Comparison of ENCODE assay signal across 11 mouse cellular contexts in the genomic region with DNA sequence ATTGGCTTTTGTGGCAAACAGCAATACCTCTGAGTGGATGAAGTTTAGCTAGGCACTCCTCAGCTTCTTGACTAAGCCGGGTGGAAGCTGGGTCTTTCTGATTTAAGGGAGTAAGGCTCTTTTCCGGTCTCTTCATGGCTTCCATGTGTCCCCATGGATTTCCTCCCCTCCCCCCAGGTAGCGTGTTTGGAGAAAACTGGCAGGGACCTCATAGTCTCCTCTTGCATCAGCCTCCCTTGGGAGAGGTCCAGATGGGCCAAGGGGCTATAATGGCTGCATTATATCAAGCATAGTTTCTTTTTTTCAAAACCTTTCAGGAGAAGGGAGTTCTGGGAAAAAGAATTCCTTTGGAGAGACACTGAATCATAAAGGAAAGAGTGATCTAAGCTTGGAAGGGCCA. TPM values are rescaled to one million over a fixed set of nuclear protein-coding genes. Genes with fewer than 3 reads are reported as not detected.
A peak's percentile ranks its signal among the peaks of the same experiment; 100 is the strongest.
DNase-seq lines count a peak whose midpoint lies in the region; ATAC-seq and TF ChIP-seq lines count a peak whose summit lies in the region.
"Had no signal": no experiment of that assay in that cellular context is flagged by ENCODE, and none has a peak within 500 bp of the region (broad histone marks: within the 10 kb centered on the region; RNA-seq: fewer than 3 reads in every experiment).

No protein-coding gene starts in this region.

- WGBS in kidney, postnatal 0 days, result 60% methylated on average over 3 of the region's 3 CpGs
- 72% methylated on average over 3 of the region's 3 CpGs for WGBS in heart, embryonic 10.5 days
- 73% methylated on average over 3 of the region's 3 CpGs for WGBS in liver, postnatal 0 days (ENCODE audit: insufficient replicate concordance)

- 0 out of 2 replicates have a peak, but pooled peaks have one; percentile 9 for TF ChIP-seq EP300 in liver, postnatal 0 days (IDR thresholded peaks at IDR 0.05; ENCODE audit: low read depth)

- TF ChIP-seq CTCF in kidney, postnatal 0 days (IDR thresholded peaks at IDR 0.05; ENCODE audit: low read depth), result no peak
- TF ChIP-seq CTCF in liver, postnatal 0 days (IDR thresholded peaks at IDR 0.05; ENCODE audit: low read depth), result no peak

- H3K36me3 ChIP-seq in kidney, postnatal 0 days (ENCODE audit: insufficient read depth, low read length), result no peaks in the 10 kb centered on the region
- peaks cover 31% of the 10 kb centered on the region for H3K36me3 ChIP-seq in heart, embryonic 10.5 days
- H3K36me3 ChIP-seq in liver, postnatal 0 days (replicated peaks; ENCODE audit: insufficient read depth, low read length), result no peaks in the 10 kb centered on the region
- H3K36me3 ChIP-seq: forebrain, embryonic 10.5 days had no signal

- H3K4me3 ChIP-seq in kidney, postnatal 0 days (replicated peaks; ENCODE audit: low read depth, low read length), result no peak overlapping the region
- H3K4me3 ChIP-seq in heart, embryonic 10.5 days, result no peak overlapping the region
- H3K4me3 ChIP-seq in liver, postnatal 0 days (ENCODE audit: low read depth, low read length), result no peak overlapping the region
- H3K4me3 ChIP-seq: forebrain, embryonic 10.5 days had no signal

- H3K4me2 ChIP-seq in kidney, postnatal 0 days (ENCODE audit: low read length), result no peak overlapping the region
- H3K4me2 ChIP-seq in liver, postnatal 0 days (ENCODE audit: low read depth, low read length), result no peak overlapping the region

- peak overlapping the region; percentile 42; the same call in 1 of the 2 replicates for H3K27ac ChIP-seq in kidney, postnatal 0 days
- H3K27ac ChIP-seq in heart, embryonic 10.5 days, result peak overlapping the region; percentile 78
- peak overlapping the region; percentile 30; the same call in 1 of the 2 replicates for H3K27ac ChIP-seq in liver, postnatal 0 days (ENCODE audit: low read depth)
- H3K27ac ChIP-seq: forebrain, embryonic 10.5 days had no signal

- H3K4me1 ChIP-seq in kidney, postnatal 0 days (replicated peaks; ENCODE audit: insufficient read depth, low read length), result 0 out of 2 replicates have a peak, but pooled peaks cover 12% of the 10 kb centered on the region
- H3K4me1 ChIP-seq in heart, embryonic 10.5 days, result peaks cover 66% of the 10 kb centered on the region
- H3K4me1 ChIP-seq in liver, postnatal 0 days (ENCODE audit: insufficient read depth), result peaks cover 35% of the 10 kb centered on the region

- H3K27me3 ChIP-seq in kidney, postnatal 0 days (ENCODE audit: insufficient read depth, low read length), result no peaks in the 10 kb centered on the region
- no peaks in the 10 kb centered on the region for H3K27me3 ChIP-seq in heart, embryonic 10.5 days (ENCODE audit: insufficient read depth, poor library complexity, severe bottlenecking)
- no peaks in the 10 kb centered on the region for H3K27me3 ChIP-seq in liver, postnatal 0 days (ENCODE audit: insufficient read depth, low read length)

- no peak for ATAC-seq in kidney, postnatal 0 days (replicated peaks; ENCODE audit: low FRiP score, low read depth)
- peak; percentile 56 for ATAC-seq in liver, postnatal 0 days

- peak; percentile 60 for DNase-seq in adrenal gland, adult 2 months
- DNase-seq in adrenal gland, adult 18-20 months (ENCODE audit: low spot score in 2 of 2), result no peak
- DNase-seq in kidney, postnatal 0 days (ENCODE audit: low spot score), result peak; percentile 52
- no peak for DNase-seq in kidney, adult 18-20 months
- no peak for DNase-seq in heart, embryonic 10.5 days (ENCODE audit: low spot score)
- DNase-seq in liver, postnatal 0 days, result peak; percentile 32
- DNase-seq in left cerebral cortex, adult 11 months (ENCODE audit: low spot score), result no peak
- DNase-seq in layer of hippocampus, postnatal 14 days (ENCODE audit: low spot score in 2 of 2), result no peak
- DNase-seq: cerebellum, postnatal 36 days; spleen, adult 18-20 months had no signal

- no peaks in the 10 kb centered on the region for H3K9me3 ChIP-seq in kidney, postnatal 0 days (replicated peaks; ENCODE audit: low read length)
- no peaks in the 10 kb centered on the region for H3K9me3 ChIP-seq in heart, embryonic 10.5 days
- H3K9me3 ChIP-seq in liver, postnatal 0 days (ENCODE audit: low read length), result no peaks in the 10 kb centered on the region
- H3K9me3 ChIP-seq: forebrain, embryonic 10.5 days had no signal

- H3K9ac ChIP-seq in kidney, postnatal 0 days (ENCODE audit: low read depth, low read length), result no peak overlapping the region
- no peak overlapping the region for H3K9ac ChIP-seq in liver, postnatal 0 days (replicated peaks)

RNA-seq across cellular contexts. Expression of gene Adam19, which starts 28.8 kb away (rescaled TPM):
- total RNA-seq in adrenal gland, adult 2 months (2021), result 1 to 10 TPM; 2.6 to 6.7 TPM
- 2.9 and 3.8 TPM in 2 replicates for polyA plus RNA-seq in adrenal gland, adult 2 months (2012; rRNA removed)
- 1 to 10 TPM; 1.5 to 3.5 TPM for total RNA-seq in adrenal gland, adult 18-20 months (2021)
- 6.5 and 8.1 TPM in 2 replicates for polyA plus RNA-seq in kidney, postnatal 0 days (2015; fragmentation: Nextera tagmentation; extraction: Ambion mirVana)
- polyA plus RNA-seq in heart, embryonic 10.5 days (2016; fragmentation: Nextera tagmentation; extraction: Ambion mirVana), result 24.2 and 32.9 TPM in 2 replicates
- 1.0 and 1.1 TPM in 2 replicates for polyA plus RNA-seq in liver, postnatal 0 days (2015; fragmentation: Nextera tagmentation; extraction: Ambion mirVana)
- total RNA-seq in layer of hippocampus, postnatal 14 days (2021), result 10 to 100 TPM; 27.5 to 28.4 TPM

RNA-seq across cellular contexts. Expression of gene Gm12166, which starts 32.4 kb away (rescaled TPM):
- 1 to 10 TPM in 1 of 2 experiments, under 1 TPM in 1; 0.92 to 3.5 TPM for total RNA-seq in adrenal gland, adult 2 months (2021)
- polyA plus RNA-seq in adrenal gland, adult 2 months (2012; rRNA removed), result 7.5 and 14.5 TPM in 2 replicates
- total RNA-seq in adrenal gland, adult 18-20 months (2021), result 1 to 10 TPM; 3.1 to 3.3 TPM
- 6.0 and 6.2 TPM in 2 replicates for polyA plus RNA-seq in kidney, postnatal 0 days (2015; fragmentation: Nextera tagmentation; extraction: Ambion mirVana)
- polyA plus RNA-seq in heart, embryonic 10.5 days (2016; fragmentation: Nextera tagmentation; extraction: Ambion mirVana), result 4.3 and 4.5 TPM in 2 replicates
- 3.6 and 5.2 TPM in 2 replicates for polyA plus RNA-seq in liver, postnatal 0 days (2015; fragmentation: Nextera tagmentation; extraction: Ambion mirVana)
- total RNA-seq in layer of hippocampus, postnatal 14 days (2021), result 1 to 10 TPM; 2.7 to 6.0 TPM

Comparison
In these comparisons a context has a peak if more than half of its experiments do, and no peak if none do; other contexts are left out.
1. DNase-seq: peak in adrenal gland, adult 2 months (single experiment), kidney, postnatal 0 days (single experiment) and liver, postnatal 0 days (single experiment); none in adrenal gland, adult 18-20 months (0 of 2), kidney, adult 18-20 months (single experiment), heart, embryonic 10.5 days (single experiment), left cerebral cortex, adult 11 months (single experiment) and layer of hippocampus, postnatal 14 days (0 of 2).
2. Peak in every context shown above with its lines, with median percentiles within 50 percentile points of each other: H3K27ac ChIP-seq.